Mouse (Mus musculus) E14TG2a.4 (cell line): ENCODE measurements around the gene Acot8.

Experiments
- H3K27me3 ChIP-seq: 2 replicates; pipeline ENCODE4 v1.6.1; 2014; ENCODE audit warnings: low read length, control low read depth; ENCODE audit not compliant: insufficient read depth
- H3K36me3 ChIP-seq: 2 replicates; pipeline ENCODE4 v1.6.1; 2014; ENCODE audit warnings: low read length, control low read depth; ENCODE audit not compliant: insufficient read depth
- H3K4me1 ChIP-seq: replicated peaks from 2 replicates; pipeline ENCODE4 v1.6.1; 2014; ENCODE audit warnings: low read depth, low read length, control low read depth
- H3K4me3 ChIP-seq: replicated peaks from 2 replicates; pipeline ENCODE4 v1.5.1; 2014; ENCODE audit warnings: mild to moderate bottlenecking, low read length
- H3K9me3 ChIP-seq: 2 replicates; pipeline ENCODE4 v1.6.1; 2014; ENCODE audit warnings: low read length, control low read depth
- CTCF ChIP-seq: conservative IDR thresholded peaks from 2 replicates; pipeline ENCODE4 v1.5.1; 2014; ENCODE audit warnings: low read length
- NANOG ChIP-seq: IDR thresholded peaks from 2 replicates; pipeline ENCODE4 v1.6.1; 2014; ENCODE audit warnings: borderline replicate concordance, low read length, mixed read lengths
- POU5F1 ChIP-seq: IDR thresholded peaks from 2 replicates; pipeline ENCODE4 v1.6.1; 2014; ENCODE audit warnings: low read length, borderline replicate concordance

Gene Acot8

DNA sequence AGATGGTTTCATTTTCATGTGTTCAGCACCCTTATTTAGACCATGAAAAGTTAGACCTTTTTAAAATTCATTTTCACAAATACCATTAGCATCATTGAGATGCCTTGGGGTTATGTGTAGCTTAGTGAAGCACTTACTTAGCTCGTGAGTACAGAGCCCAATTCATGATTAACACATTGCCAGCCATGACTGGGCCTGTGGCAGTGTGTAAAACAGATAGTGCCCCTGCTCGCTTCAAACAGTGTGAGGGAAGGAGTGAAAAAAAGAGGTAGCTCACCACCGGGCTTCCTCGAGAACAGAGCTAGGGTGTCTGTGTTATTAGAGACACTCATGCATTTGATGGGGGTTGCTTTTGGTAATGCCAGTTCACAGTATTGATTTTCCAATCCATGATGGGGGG lies 56.5 kb downstream of the Acot8 start:
- Histone ChIP-seq H3K27me3 (peaks cover 16% of the 10 kb centered on the region), H3K9me3 (no peaks in the 10 kb centered on the region)
- TF ChIP-seq CTCF (no peak), POU5F1 (no peak), NANOG (no peak)

DNA sequence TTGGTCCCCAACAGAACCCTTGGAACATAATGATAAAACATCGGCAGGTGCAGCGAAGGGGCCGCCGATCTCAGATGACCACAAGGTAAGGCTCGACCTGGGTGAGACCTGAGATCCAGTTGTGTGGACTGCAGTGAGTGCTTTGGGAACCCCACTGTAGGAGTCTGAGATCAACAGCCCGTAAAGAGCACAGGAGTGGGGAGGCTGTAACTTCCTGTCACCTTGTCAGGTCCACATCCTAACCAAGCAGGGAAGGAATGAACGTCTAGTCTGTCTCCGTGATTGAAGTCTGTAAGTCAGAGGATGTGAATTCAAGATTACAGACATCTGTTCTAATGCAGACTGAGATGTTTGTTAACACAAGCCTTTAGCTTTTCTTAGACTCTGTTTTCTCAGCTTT lies 58.0 kb downstream of the Acot8 start:
- H3K36me3 ChIP-seq, result peaks cover 45% of the 10 kb centered on the region
- H3K27me3 ChIP-seq, result peaks cover 28% of the 10 kb centered on the region
- peaks cover 33% of the 10 kb centered on the region for H3K4me1 ChIP-seq
- H3K4me3 ChIP-seq, result peak overlapping the region; percentile 90
- no peaks in the 10 kb centered on the region for H3K9me3 ChIP-seq
- TF ChIP-seq POU5F1 (no peak), CTCF (no peak), NANOG (no peak)

More for the DNA sequence above, 56.5 kb downstream of the Acot8 start:
- H3K36me3 ChIP-seq, result peaks cover 60% of the 10 kb centered on the region
- peaks cover 36% of the 10 kb centered on the region for H3K4me1 ChIP-seq
- no peak overlapping the region for H3K4me3 ChIP-seq

- Histone ChIP-seq H3K36me3 (peaks cover 38% of the 10 kb centered on the region), H3K4me3 (peak within 1 kb of the TSS; percentile 90), H3K4me1 (peaks cover 33% of the 10 kb centered on the region), H3K9me3 (no peaks in the 10 kb centered on the region), H3K27me3 (peaks cover 32% of the 10 kb centered on the region)
- TF ChIP-seq POU5F1 (no peak), CTCF (no peak), NANOG (no peak)
Measured at GRCm38 (mm10) chr2:164745843-164746479, 58.7 kb downstream of the Acot8 start, which contains the start of the genes Wfdc3 and Dnttip1. TSS of gene Wfdc3 (minus strand) at chr2:164745931. TSS of gene Dnttip1 (plus strand) at chr2:164745983.

DNA sequence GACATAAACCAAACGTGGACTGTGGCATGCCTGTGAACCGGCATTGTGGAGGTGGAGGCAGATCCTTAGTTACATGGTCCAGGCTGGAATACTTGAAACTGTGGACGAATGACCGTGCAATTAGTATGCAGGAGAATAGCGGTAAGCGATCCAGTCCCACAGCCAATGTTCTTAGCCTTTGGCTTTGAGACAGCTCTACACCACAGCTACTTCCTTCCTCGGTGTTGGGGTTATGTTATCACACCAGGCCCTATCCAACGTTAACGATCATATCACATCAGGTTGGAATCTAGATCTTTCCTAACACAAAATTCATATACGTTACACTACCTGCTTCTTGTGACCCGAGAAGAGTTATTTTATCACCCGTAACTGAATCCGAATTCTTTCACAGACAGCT lies 59.7 kb downstream of the Acot8 start:
- no peak for TF ChIP-seq POU5F1
- no peak for TF ChIP-seq CTCF
- no peak for TF ChIP-seq NANOG

More for the DNA sequence above, 59.7 kb downstream of the Acot8 start:
- H3K36me3 ChIP-seq, result peaks cover 28% of the 10 kb centered on the region
- peaks cover 32% of the 10 kb centered on the region for H3K27me3 ChIP-seq
- peak overlapping the region; percentile 90 for H3K4me3 ChIP-seq
- H3K4me1 ChIP-seq, result peaks cover 29% of the 10 kb centered on the region
- no peaks in the 10 kb centered on the region for H3K9me3 ChIP-seq
